Mouse (Mus musculus): ENCODE measurements around the gene Dnajb4.

- TF ChIP-seq CTCF (IDR thresholded peaks at IDR 0.05; ENCODE audit: low read depth, low read length) (no peak), POLR2A (IDR thresholded peaks at IDR 0.05; ENCODE audit: borderline replicate concordance, low read depth, low read length) (no peak)
Observed at GRCm38 (mm10) chr3:152171862-152172261, 38.2 kb downstream of the Dnajb4 start.
